Mouse (Mus musculus) liver, postnatal 0 days (tissue): ENCODE data around the gene Slc4a11.

Experiments
- CTCF ChIP-seq: sonication (generic); IDR thresholded peaks from 2 replicates; pipeline ENCODE4 v1.5.1; 2016; ENCODE audit warnings: antibody characterized with exemption, low read depth
- EP300 ChIP-seq: IDR thresholded peaks from 2 replicates; pipeline ENCODE4 v1.6.1; 2016; ENCODE audit warnings: antibody characterized with exemption, low read depth, mild to moderate bottlenecking

GRCm38 (mm10) chr2:130743576-130743975 lies 46.3 kb upstream of the Slc4a11 start:
- TF ChIP-seq EP300: no peak
- TF ChIP-seq CTCF: no peak
